Mouse (Mus musculus): ENCODE measurements around the gene Ydjc. TPM values are rescaled to one million over a fixed set of nuclear protein-coding genes. Genes with fewer than 3 reads are reported as not detected.

Ydjc gene
- total RNA-seq, 2 experiments from 2014 or later: 71.3 to 74.5 TPM

- intact Hi-C loops (cut with DNase I): loop anchor here (5.0 kb wide), 1 partner anchor 64 kb away; no protein-coding TSS in a partner anchor
- peak; percentile 91 for DNase-seq
Observed at GRCm38 (mm10) chr16:17208389-17209361, 64.3 kb downstream of the Ydjc start, which contains the start of gene Rimbp3. Rimbp3 (plus strand) TSS chr16:17208603.

DNA sequence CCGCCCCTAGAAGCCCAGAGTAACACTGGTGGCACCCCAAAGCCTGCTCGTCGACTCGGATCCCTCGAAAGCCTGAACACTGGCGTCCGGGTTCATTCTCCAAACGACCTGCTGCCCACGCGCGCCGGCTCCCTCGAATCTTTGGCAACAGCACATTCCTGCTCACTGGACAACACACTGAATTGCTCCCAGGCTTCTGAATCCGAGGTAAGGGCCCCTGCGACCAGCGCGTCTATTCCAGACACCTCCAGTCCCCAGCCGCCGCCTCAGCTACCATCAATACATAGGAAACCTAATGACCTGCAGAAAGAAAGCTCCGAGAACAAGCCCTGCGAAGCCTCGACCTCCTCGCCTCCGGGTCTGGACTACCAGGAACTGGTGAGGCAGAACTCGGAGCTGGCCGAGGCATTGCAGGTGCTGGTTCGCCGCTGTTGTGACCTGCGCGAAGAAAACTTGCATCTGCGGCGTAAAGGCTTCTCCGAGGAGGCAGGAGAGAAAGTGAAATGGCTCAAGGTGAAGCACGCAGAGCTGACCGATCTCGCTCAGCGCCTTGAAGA, 65.1 kb downstream of the Ydjc start:
- intact Hi-C loops (cut with DNase I): loop anchor here (5.0 kb wide), 1 partner anchor 63 kb away; no protein-coding TSS in a partner anchor
- no peak for DNase-seq

Small RNA genes within 50 kb of the gene (microRNA-seq; reads per million reads assigned to microRNA genes)
- gene Mir130b (995 reads per million, percentile 75 among the genes with 10 or more reads in this experiment), gene Mir301b (26.8 reads per million, percentile 38 among the genes with 10 or more reads in this experiment)

Other genes starting within 250 kb of the Ydjc start
- 10 to 100 TPM; 23.8 to 25.8 TPM for gene Ppm1f, start 248.2 kb upstream of the Ydjc start, total RNA-seq (2021)
- 100 to 1,000 TPM; 284 to 293 TPM for gene Mapk1, start 161.2 kb upstream of the Ydjc start, total RNA-seq (2021)
- gene Ypel1, start 74.9 kb upstream of the Ydjc start, total RNA-seq (2021): 100 to 1,000 TPM; 102 to 114 TPM
- gene Ppil2, start 33.4 kb upstream of the Ydjc start, total RNA-seq (2021): 10 to 100 TPM; 88.3 to 91.9 TPM
- 1 to 10 TPM; 4.8 to 6.1 TPM for gene 2610318N02Rik, start 19.5 kb upstream of the Ydjc start, total RNA-seq (2021)
- gene Sdf2l1, start 12.2 kb upstream of the Ydjc start, total RNA-seq (2021): 10 to 100 TPM; 10.8 to 12.6 TPM
- gene Ccdc116, start 2.6 kb downstream of the Ydjc start, total RNA-seq (2021): 1 to 10 TPM; 8.9 to 9.3 TPM
- 100 to 1,000 TPM; 161 to 164 TPM for gene Ube2l3, start 58.0 kb downstream of the Ydjc start, total RNA-seq (2021)
- 1 to 10 TPM; 2.8 to 3.2 TPM for gene Rimbp3, start 64.0 kb downstream of the Ydjc start, total RNA-seq (2021)
- 10 to 100 TPM; 11.5 to 13.1 TPM for gene Hic2, start 89.0 kb downstream of the Ydjc start, total RNA-seq (2021)
- gene Tmem191c, start 131.5 kb downstream of the Ydjc start, total RNA-seq (2021): 10 to 100 TPM; 78.9 to 82.4 TPM
- 1 to 10 TPM; 2.7 to 2.8 TPM for gene Serpind1, start 186.8 kb downstream of the Ydjc start, total RNA-seq (2021)

Measured in left cerebral cortex, postnatal 4 days (tissue).